Mouse (Mus musculus) heart, adult 2 months (tissue): ENCODE measurements around the gene Spag7. TPM values are rescaled to one million over a fixed set of nuclear protein-coding genes. Genes with fewer than 3 reads are reported as not detected.

Experiments
- DNase-seq, 2 experiments: peaks; one replicate each; pipeline ENCODE4 v3.0.0; 2021
- H3K27ac ChIP-seq: fragments of 200-600 bp; 2 replicates; pipeline ENCODE4 v1.8.1; 2022
- H3K27me3 ChIP-seq: fragments of 200-500 bp; 2 replicates; pipeline ENCODE4 v1.6.1; 2012; ENCODE audit warnings: mild to moderate bottlenecking, low read length, inconsistent platforms, mixed read lengths; ENCODE audit not compliant: control insufficient read depth, insufficient read depth
- H3K36me3 ChIP-seq: fragments of 200-500 bp; 2 replicates; pipeline ENCODE4 v1.6.1; 2012; ENCODE audit warnings: low read length, inconsistent platforms; ENCODE audit not compliant: control insufficient read depth, insufficient read depth
- H3K4me1 ChIP-seq: fragments of 200-500 bp; 2 replicates; pipeline ENCODE4 v1.6.1; 2011; ENCODE audit warnings: low read length; ENCODE audit not compliant: control insufficient read depth, insufficient read depth
- H3K4me3 ChIP-seq: fragments of 200-600 bp; 2 replicates; pipeline ENCODE4 v1.8.1; 2022
- H3K79me2 ChIP-seq: fragments of 200-500 bp; replicated peaks from 2 replicates; pipeline ENCODE4 v1.6.1; 2012; ENCODE audit warnings: mild to moderate bottlenecking, inconsistent platforms, low read length, moderate library complexity, mixed read lengths; ENCODE audit not compliant: control insufficient read depth, insufficient read depth
- H3K9ac ChIP-seq: fragments of 200-500 bp; 2 replicates; pipeline ENCODE4 v1.6.1; 2012; ENCODE audit warnings: low read depth, mild to moderate bottlenecking, control low read depth, inconsistent platforms, low read length, mixed read lengths
- CTCF ChIP-seq: fragments of 200-600 bp; IDR thresholded peaks from 2 replicates; pipeline ENCODE4 v1.8.1; 2022; ENCODE audit warnings: antibody characterized with exemption, mild to moderate bottlenecking, moderate library complexity
- EP300 ChIP-seq: fragments of 200-500 bp; IDR thresholded peaks from 2 replicates; pipeline ENCODE4 v1.6.1; 2011; ENCODE audit warnings: low read depth, low read length, control low read depth; ENCODE audit not compliant: insufficient read depth
- POLR2A ChIP-seq: fragments of 200-500 bp; IDR thresholded peaks from 2 replicates; pipeline ENCODE4 v1.6.1; 2011; ENCODE audit warnings: mild to moderate bottlenecking, low read depth, low read length, control low read depth; ENCODE audit not compliant: insufficient read depth
- WGBS: fragments of 180-500 bp; shearing (Covaris S2); methylation state at CpG from one replicate; pipeline ENCODE4 v1.1.7; 2018; 5-methylcytosine and 5-hydroxymethylcytosine counted together
- intact Hi-C: fragments of 180-260 bp; cut with DNase I; formaldehyde crosslinking; loops from one replicate; pipeline ENCODE4 v1.15.1; 2025
- polyA plus RNA-seq: library from polyadenylated mRNA; depleted of rRNA; stranded (reverse); fragments of >200 nt; gene quantifications from 2 replicates; pipeline ENCODE4 v1.2.3, GENCODE M21; 2012
- total RNA-seq, 2 experiments: library from RNA; stranded (reverse); gene quantifications; 2 replicates each; pipeline ENCODE4 v1.2.3; 2021

Gene Spag7
- total and polyA plus RNA-seq, 3 experiments: 72.9 to 99.4 (median 82.8) TPM

DNA sequence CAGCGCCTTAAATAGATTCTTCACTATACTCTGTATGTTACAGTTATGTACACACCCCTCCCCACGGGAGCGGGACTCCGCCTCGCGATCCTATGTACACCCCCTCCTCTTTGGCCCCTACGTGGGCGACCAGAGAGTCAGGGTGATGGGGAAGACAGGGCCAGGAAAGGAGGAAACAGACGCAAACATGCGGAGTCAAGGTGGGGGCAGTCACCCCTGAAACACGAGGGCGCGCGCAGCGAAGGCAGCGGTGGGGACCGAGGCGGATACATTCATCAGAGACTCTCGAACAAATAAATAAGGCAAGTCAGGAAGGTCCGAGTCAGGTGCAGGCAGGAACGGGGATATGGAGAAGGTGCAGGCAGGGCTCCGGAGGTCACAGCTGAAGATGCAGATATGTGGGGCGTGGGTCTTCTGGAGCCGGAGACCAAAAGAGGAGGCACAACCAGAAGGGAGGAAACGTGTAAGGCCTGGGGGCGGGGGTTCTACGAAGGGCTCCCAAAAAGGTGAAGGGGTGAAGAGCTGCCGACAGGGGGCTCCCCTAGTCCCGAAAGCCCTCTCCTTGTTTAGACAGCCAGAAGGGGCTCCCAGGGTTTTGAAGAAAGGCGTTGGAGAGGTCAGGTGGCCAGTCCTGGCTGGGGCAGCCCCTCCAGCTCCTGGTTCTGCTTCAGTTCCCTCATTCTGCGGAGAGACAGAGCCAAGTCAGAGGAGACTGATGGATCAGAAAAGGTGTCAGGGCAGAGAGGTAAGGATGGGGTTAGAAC lies 548 bp upstream of the Spag7 start:
- Histone ChIP-seq H3K9ac (peak overlapping the region; percentile 88), H3K36me3 (no peaks in the 10 kb centered on the region; the same call in 1 of the 2 replicates)

GRCm38 (mm10) chr11:70668335-70668770 lies 863 bp downstream of the Spag7 start:
- Histone ChIP-seq H3K4me1 (peaks cover 2% of the 10 kb centered on the region), H3K9ac (peak overlapping the region; percentile 32), H3K36me3 (peaks cover 3% of the 10 kb centered on the region), H3K4me3 (peak overlapping the region; percentile 89), H3K27ac (peak overlapping the region; percentile 98), H3K27me3 (no peaks in the 10 kb centered on the region), H3K79me2 (no peaks in the 10 kb centered on the region)
- under 1% methylated on average over 15 of the region's 15 CpGs for WGBS
- TF ChIP-seq POLR2A (0 out of 2 replicates have a peak, but pooled peaks have one; percentile 11), EP300 (no peak)
- no peak for DNase-seq
- intact Hi-C loops: loop anchor here (2.0 kb wide), 2 partner anchors 14 to 22 kb away; partner anchors contain the start of genes Pfn1, Rnf167 and Slc25a11

More for the DNA sequence above, 548 bp upstream of the Spag7 start:
- no peaks in the 10 kb centered on the region for H3K79me2 ChIP-seq
- peak overlapping the region; percentile 89 for H3K4me3 ChIP-seq
- peaks cover 2% of the 10 kb centered on the region for H3K4me1 ChIP-seq
- peak overlapping the region; percentile 98 for H3K27ac ChIP-seq
- intact Hi-C loops: loop anchor here (1.0 to 2.0 kb wide), 4 partner anchors 15 to 31 kb away; partner anchors contain the start of genes Inca1, Kif1c, Pfn1 and Rnf167
- no peaks in the 10 kb centered on the region for H3K27me3 ChIP-seq
- peak; percentile 81 for TF ChIP-seq CTCF
- TF ChIP-seq POLR2A: no peak
- no peak for TF ChIP-seq EP300
- under 1% methylated on average over 31 of the region's 31 CpGs for WGBS
- peak; percentile 80 to 83 for DNase-seq

- Histone ChIP-seq H3K9ac (no peak overlapping the region), H3K36me3 (peaks cover 7% of the 10 kb centered on the region), H3K4me3 (peak overlapping the region; percentile 89), H3K27ac (peak overlapping the region; percentile 98), H3K79me2 (no peaks in the 10 kb centered on the region), H3K4me1 (peaks cover 2% of the 10 kb centered on the region), H3K27me3 (no peaks in the 10 kb centered on the region)
- no peak for DNase-seq
- 56% methylated on average over 14 of the region's 14 CpGs for WGBS
- TF ChIP-seq EP300: no peak
- TF ChIP-seq CTCF: no peak
- TF ChIP-seq POLR2A: no peak
- intact Hi-C loops: loop anchor here (2.0 kb wide), 2 partner anchors 13 to 21 kb away; partner anchors contain the start of genes Pfn1, Rnf167 and Slc25a11
Observed at GRCm38 (mm10) chr11:70667271-70668150, 1.7 kb downstream of the Spag7 start.

DNA sequence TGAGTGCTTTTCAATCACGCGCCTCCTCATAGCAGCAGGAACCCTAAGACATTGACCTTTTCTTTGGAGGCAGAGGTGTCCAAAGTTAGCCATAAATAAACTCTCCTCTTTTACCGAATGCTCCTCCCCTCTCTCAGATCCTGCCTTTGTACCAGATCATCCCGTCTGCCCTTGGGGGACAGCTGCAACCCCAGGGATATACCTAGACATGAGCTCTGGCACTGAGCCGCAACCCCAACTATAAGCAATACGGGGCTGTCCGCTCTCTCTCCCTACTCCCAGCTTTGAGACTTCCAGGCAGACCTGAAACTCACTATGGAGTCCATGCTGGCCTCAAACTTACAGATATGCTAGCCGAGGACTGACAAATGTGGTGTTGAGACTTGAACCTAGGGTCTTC lies 2.5 kb downstream of the Spag7 start:
- no peak overlapping the region for H3K4me3 ChIP-seq
- H3K4me1 ChIP-seq: peaks cover 2% of the 10 kb centered on the region
- no peak overlapping the region for H3K27ac ChIP-seq
- WGBS: 83% methylated on average over 8 of the region's 8 CpGs
- TF ChIP-seq CTCF (no peak), EP300 (no peak), POLR2A (no peak)
- no peak for DNase-seq
- peaks cover 13% of the 10 kb centered on the region for H3K36me3 ChIP-seq
- no peaks in the 10 kb centered on the region for H3K27me3 ChIP-seq
- H3K9ac ChIP-seq: no peak overlapping the region
- intact Hi-C loops: no loop called here
- no peaks in the 10 kb centered on the region for H3K79me2 ChIP-seq

GRCm38 (mm10) chr11:70664741-70665140 lies 4.5 kb downstream of the Spag7 start:
- no peak overlapping the region for H3K9ac ChIP-seq
- DNase-seq: no peak
- peaks cover 16% of the 10 kb centered on the region for H3K36me3 ChIP-seq
- intact Hi-C loops: no loop called here
- no peaks in the 10 kb centered on the region for H3K79me2 ChIP-seq
- H3K4me3 ChIP-seq: no peak overlapping the region
- H3K27me3 ChIP-seq: no peaks in the 10 kb centered on the region
- no peak overlapping the region for H3K27ac ChIP-seq
- 89% methylated on average over 9 of the region's 9 CpGs for WGBS
- H3K4me1 ChIP-seq: peaks cover 2% of the 10 kb centered on the region
- TF ChIP-seq CTCF (peak; percentile 19; the same call in 1 of the 2 replicates), POLR2A (no peak)
